Mouse (Mus musculus) bone marrow macrophage, adult 2 months (primary cell): ENCODE data around the gene Dnajc7.

Experiments used
- CTCF ChIP-seq: IDR thresholded peaks from 2 replicates; pipeline ENCODE4 v1.5.1; 2012; ENCODE audit warnings: low read depth, mild to moderate bottlenecking, low read length, moderate library complexity
- POLR2A ChIP-seq: IDR thresholded peaks from 2 replicates; pipeline ENCODE4 v1.6.1; 2012; ENCODE audit warnings: mild to moderate bottlenecking, low read depth, low read length, borderline replicate concordance

GRCm38 (mm10) chr11:100559476-100559875 is 60.5 kb downstream of the Dnajc7 start:
- TF ChIP-seq CTCF = no peak
- TF ChIP-seq POLR2A = no peak
